Mouse (Mus musculus): ENCODE measurements around the gene Ndufaf8. TPM values are rescaled to one million over a fixed set of nuclear protein-coding genes. Genes with fewer than 3 reads are reported as not detected.

Ndufaf8 gene
- polyA plus RNA-seq, 1 experiment from 2014 or later: 67.5 TPM

DNA sequence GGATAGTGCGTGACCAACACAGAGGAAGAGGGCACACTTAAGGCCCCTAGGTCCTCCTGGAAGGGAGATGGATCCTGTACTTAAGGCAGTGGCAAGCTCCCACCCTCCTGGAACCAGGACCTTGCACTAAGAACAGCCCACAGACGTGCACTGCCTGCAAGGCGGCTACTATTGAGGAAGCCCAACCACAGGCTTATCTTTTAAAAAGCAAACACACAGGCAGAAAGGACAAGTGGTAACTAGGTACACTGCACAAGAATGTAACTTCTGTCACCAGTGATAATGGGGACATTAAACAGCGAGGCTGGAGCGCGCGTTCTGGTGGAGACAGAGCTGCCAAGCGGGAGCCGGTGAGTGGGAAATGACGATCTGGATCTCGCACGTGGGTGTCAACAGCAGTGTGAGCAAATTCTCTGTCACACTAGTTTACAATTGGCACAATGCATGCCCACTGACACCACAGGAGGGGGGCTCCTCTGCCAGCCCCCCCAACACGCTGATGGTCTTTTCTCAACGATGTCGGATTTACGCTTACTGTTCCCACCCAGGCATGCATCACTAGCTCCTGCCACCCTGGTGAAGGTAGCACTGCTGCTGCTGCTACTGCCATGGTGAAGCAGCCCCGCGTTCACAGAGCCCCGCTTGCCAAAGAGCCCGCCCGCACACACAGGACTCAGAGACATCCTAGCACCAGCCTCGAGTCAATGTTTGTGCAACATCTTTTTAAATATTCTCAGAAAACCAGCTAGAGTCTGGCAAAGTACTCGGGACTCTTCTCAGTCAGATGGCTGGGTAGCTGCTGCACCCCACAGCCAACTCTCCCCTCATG, 38.3 kb downstream of the Ndufaf8 start:
- ATAC-seq (ENCODE audit: insufficient number of reproducible peaks, insufficient read depth, low FRiP score, low TSS enrichment, low read depth): no peak
- no peak overlapping the region for H3K27ac ChIP-seq
- 83% methylated on average over 23 of the region's 23 CpGs for WGBS
- H3K36me3 ChIP-seq: peaks cover 63% of the 10 kb centered on the region
- H3K4me3 ChIP-seq (replicated peaks): no peak overlapping the region
- H3K4me2 ChIP-seq: no peak overlapping the region
- H3K9me3 ChIP-seq: no peaks in the 10 kb centered on the region
- H3K4me1 ChIP-seq (replicated peaks): peaks cover 9% of the 10 kb centered on the region
- no peaks in the 10 kb centered on the region for H3K27me3 ChIP-seq
- 0 out of 2 replicates have a peak overlapping the region, but pooled peaks have one; percentile 31 for H3K9ac ChIP-seq (replicated peaks)

DNA sequence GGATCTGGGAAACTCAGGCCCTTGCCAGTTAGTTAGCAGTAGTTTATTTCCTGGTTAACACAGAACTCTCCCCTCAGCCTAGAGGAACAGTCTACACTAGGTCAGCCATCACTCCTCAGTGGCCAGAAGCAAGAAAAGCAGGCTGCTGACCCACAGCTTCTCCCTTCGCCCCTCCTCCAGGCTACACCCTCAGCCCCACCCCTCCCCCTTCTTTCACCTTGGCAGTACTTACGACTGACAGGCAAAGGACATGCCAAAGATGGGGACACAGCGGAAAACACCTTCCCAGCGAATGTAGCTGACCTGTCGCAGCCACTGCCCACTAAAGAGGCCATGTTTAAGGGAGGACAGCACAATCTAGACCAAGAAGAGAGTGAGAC, 38.9 kb downstream of the Ndufaf8 start:
- WGBS: 39% methylated on average over 5 of the region's 5 CpGs
- Histone ChIP-seq H3K36me3 (peaks cover 57% of the 10 kb centered on the region), H3K4me2 (no peak overlapping the region), H3K27ac (no peak overlapping the region), H3K27me3 (no peaks in the 10 kb centered on the region), H3K4me3 (replicated peaks) (no peak overlapping the region), H3K9me3 (no peaks in the 10 kb centered on the region), H3K9ac (replicated peaks) (no peak overlapping the region), H3K4me1 (replicated peaks) (peaks cover 9% of the 10 kb centered on the region)
- no peak for ATAC-seq (ENCODE audit: insufficient number of reproducible peaks, insufficient read depth, low FRiP score, low TSS enrichment, low read depth)

DNA sequence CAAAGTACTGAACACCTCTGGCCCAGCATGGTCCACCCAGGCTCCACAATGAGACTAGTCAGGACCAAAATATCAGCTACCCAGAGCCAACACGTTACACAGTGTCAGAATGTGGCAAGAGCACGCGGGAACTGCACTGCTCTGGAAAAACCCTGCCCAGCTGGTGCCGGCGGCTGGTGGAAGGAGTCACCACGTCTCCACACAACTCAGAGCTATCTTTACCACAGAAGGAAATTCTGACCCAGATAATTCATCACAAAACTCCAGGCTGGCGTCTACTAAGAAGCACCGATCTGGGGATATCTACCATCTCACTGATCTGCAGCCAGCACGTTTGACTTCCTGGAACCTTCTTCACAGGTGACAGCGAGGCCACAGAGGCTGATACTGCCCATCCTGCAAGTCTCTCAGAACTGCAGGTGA, 40.6 kb downstream of the Ndufaf8 start:
- no peak for ATAC-seq (ENCODE audit: insufficient number of reproducible peaks, insufficient read depth, low FRiP score, low TSS enrichment, low read depth)
- Histone ChIP-seq H3K4me2 (no peak overlapping the region), H3K27me3 (no peaks in the 10 kb centered on the region), H3K4me1 (replicated peaks) (peaks cover 9% of the 10 kb centered on the region), H3K9ac (replicated peaks) (no peak overlapping the region), H3K4me3 (replicated peaks) (no peak overlapping the region), H3K36me3 (peaks cover 54% of the 10 kb centered on the region), H3K9me3 (no peaks in the 10 kb centered on the region), H3K27ac (no peak overlapping the region)
- WGBS: 84% methylated on average over 10 of the region's 10 CpGs

DNA sequence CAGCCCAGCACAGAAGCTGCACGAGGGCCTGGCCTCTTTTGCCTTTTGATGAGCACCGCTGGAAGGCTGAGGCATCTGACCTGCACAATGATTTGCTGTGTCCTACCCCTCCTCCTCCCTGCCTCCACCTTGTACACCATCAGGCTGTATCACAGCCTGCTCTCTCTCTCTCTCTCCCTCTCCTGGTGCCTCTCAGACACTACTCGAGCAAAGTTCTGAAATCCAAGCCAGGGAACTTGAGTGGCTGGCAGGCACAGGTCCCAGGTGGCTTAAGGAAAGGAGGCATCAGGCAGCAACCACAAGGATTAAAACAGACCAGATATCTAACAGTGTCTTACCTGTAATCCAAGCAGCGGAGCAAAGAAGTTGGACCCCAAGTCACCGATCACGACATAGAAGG, 41.5 kb downstream of the Ndufaf8 start:
- no peak overlapping the region for H3K4me3 ChIP-seq (replicated peaks)
- H3K36me3 ChIP-seq: peaks cover 45% of the 10 kb centered on the region
- H3K27me3 ChIP-seq: no peaks in the 10 kb centered on the region
- 78% methylated on average over 6 of the region's 6 CpGs for WGBS
- no peak overlapping the region for H3K4me2 ChIP-seq
- H3K4me1 ChIP-seq (replicated peaks): peaks cover 9% of the 10 kb centered on the region
- no peak for ATAC-seq (ENCODE audit: insufficient number of reproducible peaks, insufficient read depth, low FRiP score, low TSS enrichment, low read depth)
- no peak overlapping the region for H3K9ac ChIP-seq (replicated peaks)
- no peaks in the 10 kb centered on the region for H3K9me3 ChIP-seq
- no peak overlapping the region for H3K27ac ChIP-seq

DNA sequence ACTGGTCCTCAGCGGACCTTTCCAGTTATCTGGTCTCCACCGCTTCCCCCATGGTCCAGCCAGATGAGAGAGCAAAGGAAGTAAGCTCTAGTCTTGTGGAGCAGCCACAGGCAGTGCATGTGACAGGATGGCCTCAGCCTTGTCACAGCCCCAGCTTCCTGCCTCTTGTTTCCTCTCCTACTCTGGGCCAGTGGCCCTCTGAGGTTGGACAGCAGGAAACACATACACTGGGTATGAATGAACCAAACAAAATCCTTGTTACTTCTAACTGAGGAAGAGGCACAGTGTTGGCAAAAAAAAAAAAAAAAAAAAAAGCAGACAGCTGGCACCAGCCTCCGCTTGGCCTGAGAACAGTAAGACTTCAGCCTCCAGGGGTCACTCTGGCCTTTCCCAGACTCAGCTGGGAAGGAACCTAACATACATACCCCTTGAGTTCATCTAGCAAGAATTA, 43.9 kb downstream of the Ndufaf8 start:
- WGBS: 91% methylated on average over 3 of the region's 3 CpGs
- Histone ChIP-seq H3K9ac (replicated peaks) (no peak overlapping the region), H3K27me3 (no peaks in the 10 kb centered on the region), H3K36me3 (peaks cover 46% of the 10 kb centered on the region; the same call in 1 of the 2 replicates), H3K4me3 (replicated peaks) (no peak overlapping the region), H3K4me2 (no peak overlapping the region), H3K27ac (0 out of 2 replicates have a peak overlapping the region, but pooled peaks have one; percentile 5), H3K9me3 (no peaks in the 10 kb centered on the region), H3K4me1 (replicated peaks) (peaks cover 8% of the 10 kb centered on the region)
- no peak for ATAC-seq (ENCODE audit: insufficient number of reproducible peaks, insufficient read depth, low FRiP score, low TSS enrichment, low read depth)

DNA sequence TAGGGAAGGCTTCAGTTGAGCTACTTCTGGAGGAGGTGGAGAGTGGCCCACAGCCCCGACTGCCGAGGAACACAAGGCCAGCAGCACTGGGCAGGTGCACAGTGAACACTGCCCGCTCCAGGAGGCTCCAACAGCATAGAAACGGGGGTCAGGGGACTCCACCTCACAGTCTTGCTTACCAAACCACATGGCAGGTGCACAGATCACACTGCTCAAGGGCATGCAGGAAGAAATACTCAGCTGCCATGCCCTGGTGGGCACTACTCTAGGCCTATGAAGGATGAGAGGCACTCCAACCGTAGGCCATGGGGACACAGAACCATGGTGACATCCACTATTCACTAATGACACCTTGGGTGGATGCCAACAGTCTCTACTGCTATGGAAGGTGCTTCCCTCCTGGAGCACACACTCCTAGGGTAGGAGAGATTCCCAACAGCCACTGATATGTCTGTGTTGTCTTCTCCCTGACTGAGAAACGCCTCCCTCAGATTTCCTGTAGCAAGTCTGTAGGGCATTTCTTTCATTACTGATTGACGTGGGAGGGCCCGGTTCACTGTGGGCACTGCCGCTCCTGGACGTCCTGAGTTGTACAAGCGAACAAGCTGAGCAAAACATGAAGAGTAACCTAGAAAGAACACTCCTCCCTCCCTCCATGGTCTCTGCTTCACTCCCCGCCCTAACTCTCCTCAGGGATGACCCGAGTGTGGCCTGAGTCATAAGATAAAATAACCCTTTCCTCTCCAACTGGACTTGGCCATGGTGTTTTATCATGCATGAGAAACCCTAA, 45.2 kb downstream of the Ndufaf8 start:
- peaks cover 36% of the 10 kb centered on the region; the same call in 1 of the 2 replicates for H3K36me3 ChIP-seq

DNA sequence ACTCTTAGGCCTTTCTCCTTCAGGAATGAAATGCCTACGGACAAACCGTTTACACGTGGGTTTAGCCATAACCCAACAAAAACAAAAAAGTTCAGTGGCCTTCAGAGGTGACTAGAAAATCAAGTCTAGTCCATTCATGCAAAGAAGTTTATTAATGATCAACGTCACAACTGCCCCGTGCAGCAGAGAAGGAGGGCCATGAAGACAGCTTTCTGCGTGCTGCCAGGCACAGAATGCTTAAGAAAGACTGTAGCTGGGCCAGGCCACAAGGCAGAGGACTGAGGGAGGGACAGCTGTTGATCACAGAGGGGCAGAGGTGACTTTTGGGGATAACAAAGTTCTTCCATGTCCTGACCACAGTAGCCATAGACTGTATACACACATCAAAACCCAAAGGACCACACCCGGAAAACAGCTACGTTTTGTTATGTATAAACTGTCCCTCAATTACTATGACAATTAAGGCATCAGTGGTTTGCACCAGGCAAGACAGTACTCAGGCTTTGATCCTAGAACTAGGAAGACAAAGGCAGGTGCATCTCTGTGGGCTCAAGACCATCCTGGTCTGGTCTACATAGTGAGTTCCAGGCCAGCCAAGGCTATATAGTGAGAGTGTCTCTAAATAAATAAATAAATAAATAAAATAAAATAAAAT, 49.6 kb downstream of the Ndufaf8 start:
- ATAC-seq (ENCODE audit: insufficient number of reproducible peaks, insufficient read depth, low FRiP score, low TSS enrichment, low read depth): no peak
- WGBS: 90% methylated on average over 8 of the region's 8 CpGs
- H3K36me3 ChIP-seq: peaks cover 25% of the 10 kb centered on the region; the same call in 1 of the 2 replicates
- no peaks in the 10 kb centered on the region for H3K27me3 ChIP-seq
- no peak overlapping the region for H3K4me3 ChIP-seq (replicated peaks)
- no peaks in the 10 kb centered on the region for H3K9me3 ChIP-seq
- peaks cover 14% of the 10 kb centered on the region for H3K4me1 ChIP-seq (replicated peaks)
- H3K27ac ChIP-seq: no peak overlapping the region
- no peak overlapping the region for H3K4me2 ChIP-seq
- H3K9ac ChIP-seq (replicated peaks): no peak overlapping the region

More for the DNA sequence above, 45.2 kb downstream of the Ndufaf8 start:
- Histone ChIP-seq H3K27ac (0 out of 2 replicates have a peak overlapping the region, but pooled peaks have one; percentile 30), H3K4me1 (replicated peaks) (no peaks in the 10 kb centered on the region; the same call in 1 of the 2 replicates), H3K4me3 (replicated peaks) (no peak overlapping the region), H3K27me3 (no peaks in the 10 kb centered on the region), H3K9me3 (no peaks in the 10 kb centered on the region), H3K4me2 (no peak overlapping the region), H3K9ac (replicated peaks) (no peak overlapping the region)
- 85% methylated on average over 13 of the region's 13 CpGs for WGBS
- ATAC-seq (ENCODE audit: insufficient number of reproducible peaks, insufficient read depth, low FRiP score, low TSS enrichment, low read depth): no peak

DNA sequence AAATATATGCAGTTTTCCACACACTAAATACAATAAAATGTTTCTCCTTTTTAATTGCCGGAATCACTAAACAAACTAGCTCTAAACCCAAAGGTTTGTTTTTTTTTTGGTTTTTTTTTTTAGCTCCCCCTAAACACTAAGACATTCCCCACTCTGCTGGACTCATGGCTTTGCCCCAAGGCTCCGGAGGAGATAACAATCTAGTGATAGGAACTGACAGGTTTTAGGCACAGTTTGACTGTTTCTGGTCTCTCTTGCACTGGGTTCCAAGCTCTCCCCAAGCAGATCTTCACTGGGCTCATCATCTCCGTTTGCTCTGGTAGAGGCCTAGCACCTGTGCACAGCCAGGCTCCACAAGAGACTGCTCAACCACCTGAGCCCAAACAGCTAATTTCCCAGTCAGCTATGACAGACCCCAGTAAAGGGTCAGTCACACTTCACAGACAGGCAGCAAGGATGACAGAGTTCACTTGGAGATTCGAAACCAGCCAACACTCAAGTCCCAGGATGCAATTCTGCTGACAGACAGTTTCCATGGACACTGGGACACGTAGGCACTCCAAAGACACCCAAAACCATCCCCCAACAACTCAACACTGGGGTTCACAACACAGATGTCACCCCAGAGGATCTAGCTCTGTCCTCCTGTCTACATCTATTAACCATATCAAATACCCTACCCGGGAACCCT, 50.9 kb downstream of the Ndufaf8 start:
- Histone ChIP-seq H3K9ac (replicated peaks) (peak overlapping the region; percentile 83; the same call in 1 of the 2 replicates), H3K27me3 (no peaks in the 10 kb centered on the region), H3K4me2 (peak overlapping the region; percentile 85), H3K36me3 (peaks cover 18% of the 10 kb centered on the region; the same call in 1 of the 2 replicates), H3K9me3 (no peaks in the 10 kb centered on the region), H3K4me3 (replicated peaks) (peak overlapping the region; percentile 78), H3K4me1 (replicated peaks) (peaks cover 14% of the 10 kb centered on the region), H3K27ac (no peak overlapping the region)
- WGBS: 51% methylated on average over 6 of the region's 6 CpGs
- ATAC-seq (ENCODE audit: insufficient number of reproducible peaks, insufficient read depth, low FRiP score, low TSS enrichment, low read depth): no peak

Measured in limb, embryonic 12.5 days (tissue).